Mouse (Mus musculus) B cell, adult 2 months (primary cell): ENCODE data around the gene Prss54.
"Not testable (repeated sequence)": the region's sequence is repeated elsewhere in the genome, so short reads cannot be mapped to it uniquely, and the experiment has no call there.

Source experiments
- DNase-seq, 2 experiments: peaks; one replicate each; pipeline ENCODE4 v3.0.0; 2022

The Prss54 gene

DNA sequence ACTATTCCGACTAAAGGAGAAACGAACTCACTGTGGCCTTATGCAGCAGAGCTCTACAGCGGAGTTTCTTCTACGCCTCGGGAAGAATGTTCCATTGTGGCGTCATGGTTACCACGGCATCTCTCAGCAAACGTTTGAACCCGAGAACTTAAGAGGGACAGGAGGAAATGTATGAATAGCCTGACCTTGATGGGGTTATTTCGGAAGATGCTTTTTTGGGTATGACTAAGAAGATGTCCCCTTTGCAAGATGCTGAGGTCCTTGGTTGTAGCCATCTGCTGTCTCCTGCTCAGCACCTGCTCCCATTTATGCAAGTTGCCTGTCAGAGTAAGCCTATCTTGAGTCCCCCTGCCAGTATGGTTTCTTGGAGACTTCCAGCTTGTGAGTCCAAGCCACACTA is at the start of gene Prss54:
TSS of gene Prss54 (minus strand) at position 101 of the 400 bp plus-strand sequence.
- DNase-seq, result no peak

DNA sequence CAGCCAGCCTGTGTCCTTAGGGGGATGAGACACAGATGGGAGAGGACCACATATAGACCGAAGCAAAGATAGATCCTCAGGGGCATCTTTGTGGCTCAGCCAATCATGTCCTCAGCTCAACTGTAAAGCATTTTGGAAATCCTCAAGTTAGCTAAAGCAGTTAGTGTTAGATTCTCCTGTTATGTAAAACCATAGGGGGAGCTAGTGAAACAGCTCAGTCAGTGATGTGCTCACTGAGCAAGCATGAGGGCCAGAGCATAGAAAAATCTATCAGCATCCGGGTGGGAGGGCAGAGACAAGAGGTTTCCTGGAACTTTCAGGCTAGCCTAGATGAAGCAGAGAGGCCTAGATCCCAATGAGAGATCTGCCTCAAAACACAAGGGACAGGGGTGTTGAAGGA is 48.7 kb upstream of the Prss54 start:
- DNase-seq, result no peak

DNA sequence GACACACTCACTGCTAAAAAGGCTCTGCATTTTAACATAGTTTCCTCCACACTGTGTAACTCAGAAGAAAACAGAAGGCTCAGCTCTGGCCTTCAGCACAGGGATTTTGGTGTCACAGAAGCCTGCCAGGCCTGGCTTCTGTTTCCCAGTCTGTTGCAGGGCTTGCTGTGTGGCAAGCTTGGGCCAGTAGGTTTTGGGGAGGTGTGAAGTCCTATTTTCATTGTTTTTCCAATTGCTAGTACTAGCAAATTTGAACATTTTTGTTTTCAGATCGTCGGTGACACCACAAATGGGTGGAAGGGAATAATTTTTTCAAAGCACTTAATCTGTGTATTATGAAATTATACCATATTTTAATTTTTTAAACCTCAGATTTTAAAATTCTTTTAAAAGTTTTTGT is 43.9 kb upstream of the Prss54 start:
- no peak for DNase-seq

DNA sequence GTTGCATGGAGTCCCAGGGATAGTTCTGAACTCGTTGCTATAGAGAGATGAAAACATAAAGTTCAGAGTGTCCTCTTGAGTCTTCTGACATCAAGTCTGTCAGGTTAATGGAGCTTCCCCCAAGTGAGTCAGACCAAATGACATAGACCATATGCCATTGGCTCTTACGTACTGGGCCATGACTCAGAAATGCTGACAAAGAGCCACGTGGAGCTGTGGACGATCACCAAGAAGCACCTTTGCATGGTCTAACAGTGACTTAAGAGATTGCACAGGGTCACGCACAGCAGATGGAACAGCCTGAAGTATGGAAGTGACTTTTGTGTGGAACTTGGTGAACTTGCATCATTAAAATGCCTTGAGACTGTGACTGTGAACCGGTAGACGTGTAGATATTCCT is 40.2 kb upstream of the Prss54 start:
- DNase-seq, result no peak

DNA sequence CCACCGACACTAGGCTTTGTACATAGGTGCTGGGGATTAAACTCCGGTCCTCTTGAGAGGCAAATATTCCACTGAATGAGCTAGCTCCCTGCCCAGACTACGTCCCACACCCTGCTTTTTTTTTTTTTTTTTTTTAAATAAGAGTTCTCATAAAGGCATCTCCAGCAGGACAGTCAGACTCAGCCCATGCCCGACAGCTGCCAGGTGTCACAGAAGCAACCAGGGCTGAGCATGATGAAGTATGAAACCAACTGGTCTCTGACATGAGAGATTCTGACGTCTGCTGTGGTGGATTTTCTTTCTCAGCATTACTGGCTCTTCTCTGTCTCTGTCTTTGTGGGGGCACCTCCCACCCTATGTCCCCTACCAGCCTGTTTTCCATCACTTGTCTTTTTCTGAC is 35.6 kb upstream of the Prss54 start:
- no peak for DNase-seq

DNA sequence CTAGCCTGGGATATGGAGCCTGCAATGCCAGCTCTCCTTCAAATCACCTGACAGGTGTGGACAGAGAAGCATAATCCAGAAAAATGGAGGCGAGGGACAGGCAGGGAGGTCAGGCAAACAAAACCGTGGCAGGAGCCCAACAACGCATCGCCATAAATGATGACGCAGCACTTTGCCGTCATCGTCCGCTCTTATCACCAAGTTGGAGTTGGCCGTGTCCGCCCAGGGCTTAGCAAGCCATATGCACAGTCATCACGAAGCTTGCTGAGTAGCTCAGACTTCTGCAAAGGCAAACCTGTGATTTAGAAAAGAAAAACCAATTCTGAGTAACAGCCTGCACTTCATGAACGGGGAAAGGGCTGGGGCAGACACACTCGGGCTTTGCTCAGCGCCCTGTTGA is 34.6 kb upstream of the Prss54 start:
- no peak for DNase-seq

DNA sequence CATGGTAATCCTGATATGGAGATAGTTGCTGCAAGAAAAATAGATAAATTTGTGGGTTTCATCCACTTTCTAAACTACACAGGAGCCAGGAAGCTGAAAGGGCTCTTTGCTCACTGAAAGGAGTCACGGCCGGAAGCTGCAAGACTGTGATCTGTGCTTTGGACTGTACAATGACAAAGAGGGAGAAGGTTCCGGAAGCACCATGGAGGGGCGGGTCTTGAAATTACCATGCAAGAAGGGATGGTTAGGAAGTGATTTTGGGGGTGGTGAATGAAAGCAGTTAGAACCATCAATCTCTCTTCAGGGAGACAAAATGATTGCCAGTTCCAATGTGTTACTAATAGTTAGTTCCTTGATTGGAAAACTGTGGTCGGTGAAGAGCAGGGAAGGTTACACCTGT is 33.3 kb upstream of the Prss54 start:
- no peak for DNase-seq

DNA sequence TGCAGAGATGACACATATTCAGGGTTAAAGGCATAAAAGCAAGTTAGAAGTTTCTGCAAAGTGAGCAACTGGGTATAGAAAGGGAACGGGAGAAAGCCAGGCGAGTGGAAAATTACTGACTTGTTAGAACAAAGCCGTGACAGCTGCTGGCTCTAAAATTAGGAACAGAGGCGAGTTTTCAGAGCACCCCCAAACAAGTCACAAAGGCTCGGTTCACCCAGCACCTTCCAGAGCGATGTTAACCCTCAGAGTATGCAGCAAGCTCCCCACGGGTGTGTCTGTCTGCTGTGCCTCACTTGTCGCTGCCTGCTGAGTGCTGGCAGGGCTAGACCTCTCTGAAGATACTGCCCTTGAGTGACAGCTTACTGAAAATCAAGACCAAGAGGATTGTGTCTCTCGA is 31.1 kb upstream of the Prss54 start:
- no peak for DNase-seq

DNA sequence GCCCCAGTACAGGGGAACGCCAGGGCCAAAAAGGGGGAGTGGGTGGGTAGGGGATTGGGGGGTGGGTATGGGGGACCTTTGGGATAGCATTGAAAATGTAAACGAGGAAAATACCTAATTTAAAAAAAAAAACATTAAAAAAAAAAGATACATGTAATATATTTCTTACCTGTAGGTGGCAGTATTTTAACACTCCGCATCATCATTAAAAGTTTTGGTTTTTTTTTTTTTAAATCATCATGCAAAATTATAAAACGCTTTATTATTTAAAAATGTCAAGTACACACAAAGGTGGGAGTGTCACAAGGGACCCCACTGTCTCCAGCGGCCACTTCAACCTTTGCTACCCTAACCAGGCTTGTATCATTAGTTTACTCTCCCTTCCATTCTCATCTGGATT is 30.4 kb upstream of the Prss54 start:
- DNase-seq, result not testable (repeated sequence)

DNA sequence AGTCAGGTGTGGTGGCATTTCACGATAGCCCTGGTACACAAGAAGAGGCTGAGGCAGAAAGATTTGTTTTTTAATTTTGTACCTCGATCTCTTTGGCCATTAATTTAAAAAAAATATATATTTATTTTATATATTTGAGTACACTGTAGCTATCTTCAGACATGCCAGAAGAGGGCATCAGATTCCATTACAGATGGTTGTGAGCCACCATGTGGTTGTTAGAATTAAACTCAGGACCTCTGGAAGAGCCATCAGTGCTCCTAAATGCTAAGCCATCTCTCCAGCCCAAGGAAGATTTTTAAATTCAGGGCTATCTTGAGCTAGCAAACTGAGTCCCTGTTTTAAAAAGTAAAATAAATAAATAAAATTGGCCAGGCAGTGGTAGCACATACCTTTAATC is 26.0 kb upstream of the Prss54 start:
- DNase-seq, result no peak

DNA sequence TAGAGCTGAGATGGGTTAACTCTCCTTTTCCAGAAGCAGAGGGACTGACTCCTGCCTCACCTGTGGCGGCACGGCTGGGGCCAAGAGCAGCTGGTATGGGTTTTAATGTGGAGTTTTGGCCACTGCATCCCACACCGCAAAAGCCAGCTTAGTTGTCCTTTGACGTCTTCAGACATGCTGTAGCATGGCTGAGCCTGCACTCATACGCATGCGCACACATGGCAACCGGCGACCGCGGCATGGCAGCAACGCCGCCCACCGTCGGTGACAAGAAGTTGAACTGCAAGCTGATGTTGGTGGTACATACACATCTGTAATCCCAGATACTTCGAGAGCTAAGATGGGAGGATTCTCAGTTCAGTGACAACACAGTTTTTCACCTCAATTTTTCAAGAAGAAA is 25.2 kb upstream of the Prss54 start:
- no peak for DNase-seq

DNA sequence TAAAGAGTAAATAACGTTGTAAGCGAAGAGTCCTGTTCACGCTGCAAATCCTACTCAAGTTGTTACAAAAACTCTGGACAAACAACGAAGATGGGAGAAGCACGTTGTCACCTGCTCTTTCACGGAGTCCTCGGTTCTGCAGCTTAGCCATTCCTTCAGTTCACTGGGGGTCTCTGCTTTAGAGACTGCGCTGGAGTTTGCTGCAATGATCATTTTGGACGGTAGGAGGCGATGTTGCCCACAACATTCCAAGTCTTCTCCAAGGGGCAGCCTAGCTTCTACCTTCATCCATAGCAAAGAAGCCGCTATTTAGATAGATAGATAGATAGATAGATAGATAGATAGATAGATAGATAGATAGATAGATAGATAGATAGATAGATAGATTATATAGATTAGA is 23.7 kb upstream of the Prss54 start:
- DNase-seq, result peak; percentile 64 to 67

DNA sequence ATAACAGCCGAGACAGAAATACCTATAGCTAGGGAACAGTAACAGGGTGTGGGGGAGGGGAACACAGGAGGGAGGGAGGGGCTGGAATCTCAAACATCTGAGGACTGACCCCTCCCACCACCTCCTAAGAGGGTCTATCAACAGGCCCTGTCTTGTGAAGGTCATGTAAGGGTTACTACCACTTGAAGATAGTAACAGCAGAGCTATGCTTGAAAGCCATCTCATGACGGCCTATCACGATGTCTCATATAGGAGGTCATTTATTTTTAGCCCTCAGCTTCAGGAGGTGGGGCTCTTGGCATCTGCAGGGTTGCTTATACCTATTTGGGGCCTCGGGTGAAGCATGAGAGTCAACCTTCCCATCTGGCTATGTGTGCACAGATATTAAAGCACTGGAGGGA is 20.7 kb upstream of the Prss54 start:
- no peak for DNase-seq

DNA sequence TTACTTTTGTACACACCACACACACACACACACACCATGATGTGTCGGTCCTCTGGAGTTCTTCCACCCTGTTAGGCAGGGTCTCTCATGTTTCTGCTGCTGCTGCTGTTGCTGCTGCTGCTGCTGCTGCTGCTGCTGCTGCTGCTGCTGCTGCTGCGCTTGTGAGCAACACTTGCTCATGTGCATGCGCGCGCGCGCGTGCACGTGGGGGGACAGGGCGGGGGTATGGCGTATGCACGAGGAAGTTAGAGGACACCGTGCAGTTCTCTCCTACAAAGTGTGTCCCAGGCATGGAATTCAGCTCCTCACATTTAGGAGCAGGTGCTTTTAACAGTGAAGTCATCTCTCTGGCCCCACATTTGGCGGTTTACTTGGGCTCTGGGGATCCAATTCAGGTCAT is 19.0 kb upstream of the Prss54 start:
- no peak for DNase-seq

DNA sequence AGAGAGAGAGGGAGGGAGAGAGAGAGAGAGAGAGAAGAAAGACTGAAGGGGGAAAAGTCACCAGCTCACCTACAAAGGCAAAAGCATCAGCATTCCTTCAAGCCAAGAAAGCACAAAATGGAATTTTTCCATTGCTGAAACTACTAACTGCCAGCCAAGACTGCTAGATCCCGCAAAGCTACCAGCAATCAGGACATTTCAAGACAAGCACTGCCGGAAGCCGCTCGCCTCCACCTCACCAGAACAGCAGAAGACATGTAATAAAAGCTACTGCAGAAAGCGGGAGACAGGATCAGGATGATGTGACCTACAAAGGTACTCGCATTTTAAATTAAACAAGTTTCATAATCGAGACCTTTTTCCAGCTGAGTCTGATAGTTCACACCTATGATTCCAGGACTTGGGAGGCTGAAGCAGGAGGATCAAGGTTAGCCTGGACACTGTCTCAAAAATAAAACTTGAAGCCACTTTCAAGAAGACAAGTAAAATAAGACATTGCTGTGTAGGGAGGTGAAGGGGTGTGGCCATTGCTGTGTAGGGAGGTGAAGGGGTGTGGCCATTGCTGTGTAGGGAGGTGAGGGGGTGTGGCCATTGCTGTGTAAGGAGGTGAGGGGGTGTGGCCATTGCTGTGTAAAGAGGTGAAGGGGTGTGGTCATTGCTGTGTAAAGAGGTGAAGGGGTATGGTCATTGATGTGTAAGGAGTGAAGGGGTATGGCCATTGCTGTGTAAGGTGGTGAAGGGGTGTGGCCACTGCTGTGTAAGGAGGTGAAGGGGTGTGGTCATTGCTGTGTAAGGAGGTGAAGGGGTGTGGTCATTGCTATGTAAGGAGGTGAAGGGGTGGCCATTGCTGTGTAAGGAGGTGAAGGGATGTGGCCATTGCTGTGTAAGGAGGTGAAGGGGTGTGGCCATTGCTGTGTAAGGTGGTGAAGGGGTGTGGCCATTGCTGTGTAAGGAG is 17.6 kb upstream of the Prss54 start:
- DNase-seq, result no peak

DNA sequence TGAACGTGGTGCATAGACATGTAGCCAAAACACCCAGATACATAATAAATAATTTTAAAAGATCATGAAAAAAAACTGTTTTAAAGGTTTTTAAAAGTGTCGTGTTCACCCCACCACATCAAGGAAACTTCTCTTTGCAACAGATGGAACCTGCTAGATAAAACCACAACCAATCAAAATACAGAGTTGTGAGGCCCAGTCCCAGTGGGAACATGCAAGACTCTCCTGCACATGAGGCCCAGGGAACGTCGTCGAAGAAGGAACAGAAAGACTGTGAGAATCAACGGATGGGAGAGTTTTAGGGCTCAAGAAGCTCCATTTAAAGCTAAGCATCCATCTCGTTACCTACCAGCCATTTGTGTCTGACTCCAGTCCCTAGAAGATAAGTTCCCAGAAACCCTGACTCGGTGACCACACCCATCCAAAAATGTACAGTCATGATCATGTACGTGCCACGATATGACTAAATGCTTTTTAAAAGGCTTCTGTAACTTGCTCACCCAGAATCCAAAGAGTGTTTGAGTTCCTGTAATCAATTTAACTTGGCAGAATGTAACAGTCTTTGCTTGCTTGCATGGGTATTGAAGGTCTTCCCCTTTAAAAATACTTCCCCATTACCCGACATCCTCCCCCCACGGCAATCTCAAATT is 16.1 kb upstream of the Prss54 start:
- no peak for DNase-seq

DNA sequence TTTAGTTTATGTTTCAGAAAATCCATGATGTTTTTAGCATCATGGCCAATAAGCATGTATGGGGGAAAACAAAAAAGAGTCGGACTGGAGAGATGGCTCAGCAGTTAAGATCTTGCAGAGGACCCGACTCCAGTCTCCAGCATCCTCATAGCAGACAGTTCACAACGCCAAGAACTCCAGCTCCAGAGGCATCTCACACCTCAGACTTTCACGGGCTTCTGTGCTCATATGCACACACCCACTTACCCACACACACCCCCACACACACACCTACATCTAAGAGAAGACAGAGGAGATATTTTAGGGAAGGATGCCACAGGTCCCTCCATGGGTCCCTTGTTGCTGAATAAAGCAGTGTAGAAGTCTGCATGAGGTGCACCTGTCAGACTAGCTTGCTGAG is 14.4 kb upstream of the Prss54 start:
- DNase-seq, result no peak

DNA sequence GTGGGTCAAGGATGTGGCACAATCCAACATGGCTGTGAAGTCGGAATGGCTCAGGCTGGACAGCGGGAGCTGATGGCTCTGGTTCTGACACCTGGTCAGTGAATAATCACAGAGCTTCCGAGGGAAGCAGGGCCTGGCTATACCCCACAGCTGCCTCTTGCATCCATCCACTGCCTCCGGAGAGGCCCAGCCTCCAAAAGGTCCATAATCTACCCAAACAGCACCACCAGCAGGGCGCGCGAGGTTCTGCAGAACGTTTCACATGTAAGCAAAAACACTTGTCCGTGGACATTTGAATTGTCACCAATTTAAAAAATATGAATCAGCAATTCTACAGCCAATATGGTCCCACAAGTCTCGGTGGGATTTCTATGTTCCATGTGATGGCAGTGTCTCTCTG is 13.1 kb upstream of the Prss54 start:
- DNase-seq, result no peak

DNA sequence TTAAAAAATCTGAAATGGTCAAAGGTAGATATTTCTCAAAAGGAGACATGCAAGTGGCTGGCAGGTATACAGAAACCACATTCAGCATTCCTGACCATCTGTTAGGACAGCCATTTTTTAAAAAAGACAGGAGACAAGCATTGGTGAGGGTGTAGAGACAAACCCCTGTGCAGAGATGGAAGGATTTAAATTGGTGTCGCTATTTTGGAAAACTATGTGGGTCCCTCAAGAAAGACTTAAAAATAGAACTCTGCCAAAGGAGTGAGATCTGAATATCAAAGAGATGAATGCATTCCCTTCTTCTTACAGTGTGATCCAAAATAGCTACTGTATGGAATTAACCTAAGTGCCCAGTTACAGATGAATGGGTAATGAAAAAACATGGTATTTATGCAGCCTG is 11.2 kb upstream of the Prss54 start:
- DNase-seq, result no peak

DNA sequence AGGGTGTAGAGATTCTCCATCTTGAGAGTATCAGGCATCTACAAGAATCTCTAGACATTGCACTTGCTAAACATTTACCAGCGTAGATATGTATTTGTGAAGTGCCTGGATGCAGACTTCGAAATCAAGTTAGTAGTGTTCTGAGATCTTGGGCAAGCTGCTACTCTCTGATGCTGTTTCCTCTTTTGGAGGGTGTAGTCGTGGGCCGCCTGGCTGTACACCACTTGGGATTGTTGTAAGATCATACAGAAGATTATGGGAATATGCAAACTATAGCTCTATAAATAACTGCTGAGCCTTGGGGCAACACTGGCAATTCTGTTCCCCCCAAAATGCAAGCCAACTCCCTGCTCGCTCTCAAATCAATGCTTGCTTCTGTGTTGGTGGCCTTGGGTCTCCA is 3.0 kb downstream of the Prss54 start:
- no peak for DNase-seq

DNA sequence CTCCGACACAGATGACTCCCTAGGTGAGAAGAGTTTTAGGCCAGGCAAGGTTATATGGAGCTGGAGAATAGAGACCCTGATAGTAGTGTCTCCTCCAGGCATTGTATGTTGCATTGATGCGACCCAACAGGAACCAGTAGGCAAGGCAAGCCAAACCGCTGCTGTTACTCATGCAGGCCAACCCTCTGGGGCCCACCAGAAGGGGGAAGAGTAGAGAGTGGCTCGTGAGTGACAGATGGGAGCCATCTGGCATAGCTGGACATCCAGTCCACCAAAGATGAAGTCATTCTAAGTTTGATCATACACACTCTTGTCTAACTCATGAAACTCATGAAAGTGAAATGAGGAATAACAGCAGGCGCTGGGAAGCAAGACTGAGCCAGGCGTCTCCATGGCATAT is 9.3 kb downstream of the Prss54 start:
- DNase-seq, result no peak

DNA sequence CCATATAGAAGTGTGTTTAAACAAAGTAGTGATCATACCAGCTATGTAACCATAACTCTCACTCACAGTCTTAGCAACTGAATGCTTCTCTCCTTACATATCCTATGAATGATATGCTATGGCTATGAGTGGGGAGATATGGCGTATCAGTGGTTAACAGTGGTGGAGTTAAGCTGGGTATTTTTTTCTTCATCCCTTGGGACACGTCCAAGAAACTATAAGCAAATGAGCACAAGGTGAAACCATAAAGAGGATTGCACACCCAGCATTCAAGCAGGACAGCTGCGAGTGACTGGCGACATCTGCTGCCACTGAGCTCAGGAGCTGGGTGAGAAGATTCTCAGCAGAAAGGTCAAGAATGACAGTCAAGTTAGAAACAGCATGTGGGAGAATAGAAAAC is 9.9 kb downstream of the Prss54 start:
- DNase-seq, result no peak

DNA sequence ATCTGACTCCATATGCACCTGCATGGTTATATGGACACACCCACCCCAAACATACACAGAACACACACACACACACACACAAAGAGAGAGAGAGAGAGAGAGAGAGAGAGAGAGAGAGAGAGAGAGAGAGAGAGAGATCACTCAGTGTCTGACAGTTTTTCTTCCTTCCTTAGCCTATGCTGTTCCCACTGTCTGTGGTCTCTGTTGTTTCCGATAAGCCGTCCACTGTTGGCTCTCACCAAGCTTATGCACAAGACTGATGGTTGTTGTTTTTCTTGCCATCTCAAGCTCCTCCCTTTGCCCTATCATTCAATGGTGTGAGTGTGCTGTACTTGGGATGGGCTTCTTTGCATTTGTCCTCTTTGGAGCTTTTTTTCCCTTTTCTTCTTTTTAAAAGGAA is 20.2 kb downstream of the Prss54 start:
- no peak for DNase-seq

DNA sequence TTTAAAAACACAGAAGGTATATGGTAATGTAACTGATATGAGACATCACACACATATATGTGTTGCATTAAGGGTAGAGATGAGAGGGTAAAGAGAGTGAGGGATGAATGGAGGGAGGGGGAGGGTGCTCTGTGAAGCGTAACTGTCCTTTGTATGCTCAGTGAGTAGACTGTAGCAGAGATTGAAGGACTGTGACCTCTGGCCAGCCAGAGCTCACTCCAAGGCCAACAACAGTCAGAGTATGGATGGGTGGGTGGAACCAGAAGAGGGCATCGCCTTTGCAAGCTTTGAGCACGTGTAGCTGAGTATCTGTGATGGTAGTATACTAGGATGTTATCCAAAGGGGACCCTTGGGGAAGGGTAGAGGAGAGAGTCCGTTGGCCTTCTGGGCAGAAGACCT is 24.6 kb downstream of the Prss54 start:
- no peak for DNase-seq
